8 mouse cellular contexts compared by ENCODE assay signal in genomic region chrX:159627588-159628566, GRCm38 (mm10). TPM values are rescaled to one million over a fixed set of nuclear protein-coding genes. Genes with fewer than 3 reads are reported as not detected.
A peak's percentile ranks its signal among the peaks of the same experiment; 100 is the strongest.
DNase-seq lines count a peak whose midpoint lies in the region; ATAC-seq and TF ChIP-seq lines count a peak whose summit lies in the region.

No protein-coding gene starts in this region.

- ATAC-seq in heart, embryonic 12.5 days (ENCODE audit: insufficient number of reproducible peaks, low FRiP score), result peak; percentile 82
- ATAC-seq in lung, embryonic 16.5 days (ENCODE audit: low read depth), result peak; percentile 79

- H3K4me1 ChIP-seq in cortical plate, adult 2 months (ENCODE audit: control insufficient read depth, insufficient read depth, low read length), result no peaks in the 10 kb centered on the region
- H3K4me1 ChIP-seq in heart, embryonic 12.5 days (replicated peaks), result peaks cover 7% of the 10 kb centered on the region; the same call in 1 of the 2 replicates
- no peaks in the 10 kb centered on the region for H3K4me1 ChIP-seq in lung, embryonic 16.5 days (replicated peaks; ENCODE audit: control insufficient read depth, insufficient read depth, low read length)

- H3K4me2 ChIP-seq in heart, embryonic 12.5 days, result peak overlapping the region; percentile 87
- peak overlapping the region; percentile 81 for H3K4me2 ChIP-seq in lung, embryonic 16.5 days (ENCODE audit: low read depth, low read length)

- DNase-seq in CD4-positive, CD25-positive, alpha-beta regulatory T cell, adult 2 months (ENCODE audit: low read depth, low spot score), result peak; percentile 14
- DNase-seq in NIH3T3 (ENCODE audit: low read depth), result peak; percentile 8
- DNase-seq in kidney, postnatal 14 days, result peak; percentile 34
- peak; percentile 60 for DNase-seq in retina, embryonic 14.5 days (ENCODE audit: low spot score)
- no peak for DNase-seq in c-Kit-positive CD71-positive TER-119-positive erythroid progenitor cells, embryonic 14.5 days (ENCODE audit: low spot score)

- H3K4me3 ChIP-seq in cortical plate, adult 2 months (ENCODE audit: insufficient read depth, low read length), result peak overlapping the region; percentile 73
- H3K4me3 ChIP-seq in heart, embryonic 12.5 days, result peak overlapping the region; percentile 72
- H3K4me3 ChIP-seq in lung, embryonic 16.5 days (ENCODE audit: low read length), result peak overlapping the region; percentile 61

- no peaks in the 10 kb centered on the region; the same call in 1 of the 2 replicates for H3K27me3 ChIP-seq in heart, embryonic 12.5 days (replicated peaks)
- no peaks in the 10 kb centered on the region for H3K27me3 ChIP-seq in lung, embryonic 16.5 days (ENCODE audit: control insufficient read depth, insufficient read depth, low read depth, low read length)

- H3K36me3 ChIP-seq in heart, embryonic 12.5 days, result no peaks in the 10 kb centered on the region
- no peaks in the 10 kb centered on the region for H3K36me3 ChIP-seq in lung, embryonic 16.5 days (ENCODE audit: control insufficient read depth, insufficient read depth, low read length)

- H3K9me3 ChIP-seq in heart, embryonic 12.5 days (replicated peaks), result no peaks in the 10 kb centered on the region
- H3K9me3 ChIP-seq in lung, embryonic 16.5 days (ENCODE audit: control insufficient read depth, low read length), result no peaks in the 10 kb centered on the region

- TF ChIP-seq POLR2A in cortical plate, adult 2 months (IDR thresholded peaks at IDR 0.05; ENCODE audit: extremely low read depth, insufficient read depth, low read length), result no peak

- no peak for TF ChIP-seq CTCF in cortical plate, adult 2 months (IDR thresholded peaks at IDR 0.05; ENCODE audit: extremely low read depth, insufficient read depth, low read length)

- peak overlapping the region; percentile 78 for H3K9ac ChIP-seq in heart, embryonic 12.5 days
- peak overlapping the region; percentile 73 for H3K9ac ChIP-seq in lung, embryonic 16.5 days (ENCODE audit: low read length)

- WGBS in heart, embryonic 12.5 days, result 15% methylated on average over 56 of the region's 56 CpGs
- WGBS in lung, embryonic 16.5 days, result 12% methylated on average over 37 of the region's 56 CpGs

- peak overlapping the region; percentile 80; the same call in 1 of the 2 replicates for H3K27ac ChIP-seq in cortical plate, adult 2 months (ENCODE audit: insufficient read depth, low read length)
- peak overlapping the region; percentile 18; the same call in 1 of the 2 replicates for H3K27ac ChIP-seq in heart, embryonic 12.5 days (ENCODE audit: poor library complexity, severe bottlenecking)
- peak overlapping the region; percentile 68 for H3K27ac ChIP-seq in lung, embryonic 16.5 days (ENCODE audit: low read length)

RNA-seq across cellular contexts. Expression of gene Sh3kbp1, which starts 0.8 kb away (rescaled TPM):
- polyA plus RNA-seq in cortical plate, adult 2 months (2012; rRNA removed), result 31.2 and 32.0 TPM in 2 replicates
- 85.3 and 92.7 TPM in 2 replicates for polyA plus RNA-seq in heart, embryonic 12.5 days (2016; fragmentation: Nextera tagmentation; extraction: Ambion mirVana)
- 31.0 and 33.5 TPM in 2 replicates for polyA plus RNA-seq in lung, embryonic 16.5 days (2015; fragmentation: Nextera tagmentation; extraction: Ambion mirVana)

Comparison
In these comparisons a context has a peak if more than half of its experiments do, and no peak if none do; other contexts are left out.
1. H3K27ac ChIP-seq: peak in every context shown above with its lines; median percentile 80 in cortical plate, adult 2 months; 68 in lung, embryonic 16.5 days; 18 in heart, embryonic 12.5 days.